Mouse (Mus musculus): ENCODE data around the gene Il3ra.

DNA sequence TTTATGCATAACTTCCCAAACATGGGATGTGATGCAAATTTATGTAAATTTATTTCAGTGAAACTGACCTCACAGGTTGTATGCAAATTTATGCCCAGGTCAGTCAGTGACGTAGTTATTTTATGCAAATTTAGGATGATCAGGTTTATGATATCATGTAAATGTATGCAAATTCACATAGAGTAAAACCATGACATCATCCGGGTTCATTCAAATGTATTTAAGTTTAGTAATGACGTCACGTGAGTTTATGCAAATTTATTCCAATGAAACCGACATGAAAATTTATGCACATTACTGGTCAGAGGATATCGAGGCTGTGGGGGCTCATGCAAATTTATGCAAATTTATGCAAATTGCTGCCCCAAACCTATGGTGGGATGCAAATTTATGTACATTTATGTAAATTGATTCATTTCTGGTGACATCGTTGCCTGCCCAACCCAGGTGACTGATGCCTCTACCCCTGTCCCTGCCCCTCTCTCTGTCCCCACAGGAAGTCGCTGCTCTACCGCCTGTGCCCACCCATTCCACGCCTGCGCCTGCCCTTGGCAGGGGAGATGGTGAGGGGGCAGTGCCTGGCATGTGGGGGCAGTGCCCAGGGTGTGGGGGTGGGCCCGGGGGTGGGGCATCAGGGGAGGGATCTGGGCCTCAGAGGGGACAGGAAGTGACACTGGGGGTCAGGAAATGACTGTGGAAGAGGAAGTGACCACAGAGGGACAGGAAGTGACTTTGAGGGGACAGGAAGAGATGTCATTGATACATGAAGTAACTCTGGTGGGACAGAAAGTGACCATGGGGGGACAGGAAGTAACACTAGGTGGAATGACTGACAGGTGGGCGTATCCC is 8.7 kb downstream of the Il3ra start:
- TF ChIP-seq POLR2A (IDR thresholded peaks at IDR 0.05; ENCODE audit: borderline replicate concordance, low read depth, low read length) = no peak
- no peak for TF ChIP-seq CTCF (IDR thresholded peaks at IDR 0.05; ENCODE audit: low read depth, low read length)

Data from bone marrow macrophage, adult 2 months (primary cell).